Mouse (Mus musculus): ENCODE results near the gene Hist1h3e. TPM values are rescaled to one million over a fixed set of nuclear protein-coding genes. Genes with fewer than 3 reads are reported as not detected.
A peak's percentile ranks its signal among the peaks of the same experiment; 100 is the strongest.
"Not testable (repeated sequence)": the region's sequence is repeated elsewhere in the genome, so short reads cannot be mapped to it uniquely, and the experiment has no call there.

Gene Hist1h3e
- total RNA-seq, 1 experiment from 2014 or later, result 153 TPM

GRCm38 (mm10) chr13:23551146-23551834, 10.9 kb downstream of the Hist1h3e start, which contains the start of gene Hist1h4f:
Gene Hist1h4f, minus strand, starts transcription at chr13:23551648.
- peak; percentile 62 to 74 for ATAC-seq (replicated peaks in 1 of 2; ENCODE audit: insufficient read depth in 1 of 2, low FRiP score in 2 of 2, low TSS enrichment in 1 of 2, low read depth in 1 of 2, poor library complexity in 2 of 2, severe bottlenecking in 2 of 2)

GRCm38 (mm10) chr13:23550761-23551145, 11.4 kb downstream of the Hist1h3e start:
- no peak for ATAC-seq (replicated peaks in 1 of 2; ENCODE audit: insufficient read depth in 1 of 2, low FRiP score in 2 of 2, low TSS enrichment in 1 of 2, low read depth in 1 of 2, poor library complexity in 2 of 2, severe bottlenecking in 2 of 2)

GRCm38 (mm10) chr13:23546694-23547093, 15.5 kb downstream of the Hist1h3e start:
- ATAC-seq (replicated peaks in 1 of 2; ENCODE audit: insufficient read depth in 1 of 2, low FRiP score in 2 of 2, low TSS enrichment in 1 of 2, low read depth in 1 of 2, poor library complexity in 2 of 2, severe bottlenecking in 2 of 2), result no peak

GRCm38 (mm10) chr13:23544787-23545120, 17.4 kb downstream of the Hist1h3e start:
- peak; percentile 13 to 14; a peak in 2 of 4 replicates for ATAC-seq (replicated peaks in 1 of 2; ENCODE audit: insufficient read depth in 1 of 2, low FRiP score in 2 of 2, low TSS enrichment in 1 of 2, low read depth in 1 of 2, poor library complexity in 2 of 2, severe bottlenecking in 2 of 2)

GRCm38 (mm10) chr13:23543965-23544786, 18.0 kb downstream of the Hist1h3e start, which contains the start of gene Hist1h3f:
Gene Hist1h3f, plus strand, starts transcription at chr13:23544052.
- peak; percentile 77 to 86 for ATAC-seq (replicated peaks in 1 of 2; ENCODE audit: insufficient read depth in 1 of 2, low FRiP score in 2 of 2, low TSS enrichment in 1 of 2, low read depth in 1 of 2, poor library complexity in 2 of 2, severe bottlenecking in 2 of 2)

GRCm38 (mm10) chr13:23542999-23543607, 19.1 kb downstream of the Hist1h3e start, which contains the start of gene Hist1h2bh:
Gene Hist1h2bh, minus strand, starts transcription at chr13:23543392.
- peak; percentile 95 to 97 for ATAC-seq (replicated peaks in 1 of 2; ENCODE audit: insufficient read depth in 1 of 2, low FRiP score in 2 of 2, low TSS enrichment in 1 of 2, low read depth in 1 of 2, poor library complexity in 2 of 2, severe bottlenecking in 2 of 2)

- not testable (repeated sequence) for ATAC-seq (replicated peaks in 1 of 2; ENCODE audit: insufficient read depth in 1 of 2, low FRiP score in 2 of 2, low TSS enrichment in 1 of 2, low read depth in 1 of 2, poor library complexity in 2 of 2, severe bottlenecking in 2 of 2)
Measured at GRCm38 (mm10) chr13:23542225-23542980, 19.8 kb downstream of the Hist1h3e start.

- ATAC-seq (replicated peaks in 1 of 2; ENCODE audit: insufficient read depth in 1 of 2, low FRiP score in 2 of 2, low TSS enrichment in 1 of 2, low read depth in 1 of 2, poor library complexity in 2 of 2, severe bottlenecking in 2 of 2), result no peak
Measured at GRCm38 (mm10) chr13:23541497-23541896, 20.7 kb downstream of the Hist1h3e start.

GRCm38 (mm10) chr13:23539821-23540220, 22.3 kb downstream of the Hist1h3e start:
- not testable (repeated sequence) for ATAC-seq (replicated peaks in 1 of 2; ENCODE audit: insufficient read depth in 1 of 2, low FRiP score in 2 of 2, low TSS enrichment in 1 of 2, low read depth in 1 of 2, poor library complexity in 2 of 2, severe bottlenecking in 2 of 2)

- ATAC-seq (replicated peaks in 1 of 2; ENCODE audit: insufficient read depth in 1 of 2, low FRiP score in 2 of 2, low TSS enrichment in 1 of 2, low read depth in 1 of 2, poor library complexity in 2 of 2, severe bottlenecking in 2 of 2), result no peak
Measured at GRCm38 (mm10) chr13:23538249-23538648, 23.9 kb downstream of the Hist1h3e start.

GRCm38 (mm10) chr13:23537006-23537710, 25.0 kb downstream of the Hist1h3e start:
- ATAC-seq (replicated peaks in 1 of 2; ENCODE audit: insufficient read depth in 1 of 2, low FRiP score in 2 of 2, low TSS enrichment in 1 of 2, low read depth in 1 of 2, poor library complexity in 2 of 2, severe bottlenecking in 2 of 2), result no peak

- ATAC-seq (replicated peaks in 1 of 2; ENCODE audit: insufficient read depth in 1 of 2, low FRiP score in 2 of 2, low TSS enrichment in 1 of 2, low read depth in 1 of 2, poor library complexity in 2 of 2, severe bottlenecking in 2 of 2), result no peak
Measured at GRCm38 (mm10) chr13:23536076-23536822, 25.9 kb downstream of the Hist1h3e start.

GRCm38 (mm10) chr13:23535137-23536075, 26.8 kb downstream of the Hist1h3e start, which contains the start of gene Hist1h3g:
Gene Hist1h3g, plus strand, starts transcription at chr13:23535422.
- peak; percentile 71 to 74 for ATAC-seq (replicated peaks in 1 of 2; ENCODE audit: insufficient read depth in 1 of 2, low FRiP score in 2 of 2, low TSS enrichment in 1 of 2, low read depth in 1 of 2, poor library complexity in 2 of 2, severe bottlenecking in 2 of 2)

- no peak for ATAC-seq (replicated peaks in 1 of 2; ENCODE audit: insufficient read depth in 1 of 2, low FRiP score in 2 of 2, low TSS enrichment in 1 of 2, low read depth in 1 of 2, poor library complexity in 2 of 2, severe bottlenecking in 2 of 2)
Measured at GRCm38 (mm10) chr13:23534368-23535131, 27.6 kb downstream of the Hist1h3e start.

Data from hematopoietic stem cell, adult 5-6 weeks (primary cell).